Mouse (Mus musculus): Measurements from ENCODE around the gene Stap1. TPM values are rescaled to one million over a fixed set of nuclear protein-coding genes. Genes with fewer than 3 reads are reported as not detected.

The Stap1 gene
- polyA plus RNA-seq, 1 experiment from 2014 or later: 0.31 TPM

Other genes with a start within 250 kb of the Stap1 start
- gene Cenpc1, start 6.2 kb upstream of the Stap1 start, polyA plus RNA-seq (2016; fragmentation: Nextera tagmentation; extraction: Ambion mirVana): 54.4 and 55.7 TPM in 2 replicates
- gene Uba6, start 101.1 kb downstream of the Stap1 start, polyA plus RNA-seq (2016; fragmentation: Nextera tagmentation; extraction: Ambion mirVana): 21.1 and 21.5 TPM in 2 replicates
- not detected in 2 replicates for gene Gnrhr, start 126.2 kb downstream of the Stap1 start, polyA plus RNA-seq (2016; fragmentation: Nextera tagmentation; extraction: Ambion mirVana)
- gene Tmprss11c, start 217.6 kb downstream of the Stap1 start, polyA plus RNA-seq (2016; fragmentation: Nextera tagmentation; extraction: Ambion mirVana): not detected in 2 replicates

All from forebrain, embryonic 12.5 days (tissue).